Mouse (Mus musculus): ENCODE results near the gene Polrmt. TPM values are rescaled to one million over a fixed set of nuclear protein-coding genes. Genes with fewer than 3 reads are reported as not detected.

Gene Polrmt
- polyA plus RNA-seq, 1 experiment from 2014 or later: 48.3 TPM

DNA sequence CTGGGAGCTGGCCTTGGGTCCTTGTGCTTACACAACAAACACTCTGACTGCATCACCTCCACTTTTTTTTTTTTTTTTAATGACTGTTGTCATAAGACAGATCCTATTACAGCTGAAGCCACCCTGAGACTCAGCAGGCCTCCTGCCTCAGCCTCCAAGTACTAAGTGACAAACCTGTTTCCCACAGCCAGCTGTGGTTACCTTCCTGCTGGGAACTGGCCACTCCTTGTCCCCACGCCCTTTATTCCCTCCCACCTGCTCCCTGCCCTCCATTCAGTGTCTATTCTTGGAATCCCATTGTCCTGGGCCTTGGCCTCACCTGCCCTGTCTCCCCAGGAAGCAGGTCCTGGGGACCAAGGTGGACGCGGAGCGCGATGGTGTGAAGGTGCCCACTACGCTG lies 58.9 kb downstream of the Polrmt start:
- Histone ChIP-seq H3K9ac (no peak overlapping the region), H3K27me3 (replicated peaks) (no peaks in the 10 kb centered on the region), H3K4me2 (no peak overlapping the region), H3K9me3 (no peaks in the 10 kb centered on the region), H3K4me3 (no peak overlapping the region), H3K4me1 (peaks cover 19% of the 10 kb centered on the region), H3K36me3 (replicated peaks) (peaks cover 15% of the 10 kb centered on the region; the same call in 1 of the 2 replicates), H3K27ac (no peak overlapping the region)
- WGBS: 94% methylated on average over 6 of the region's 6 CpGs
- ATAC-seq (replicated peaks): no peak

DNA sequence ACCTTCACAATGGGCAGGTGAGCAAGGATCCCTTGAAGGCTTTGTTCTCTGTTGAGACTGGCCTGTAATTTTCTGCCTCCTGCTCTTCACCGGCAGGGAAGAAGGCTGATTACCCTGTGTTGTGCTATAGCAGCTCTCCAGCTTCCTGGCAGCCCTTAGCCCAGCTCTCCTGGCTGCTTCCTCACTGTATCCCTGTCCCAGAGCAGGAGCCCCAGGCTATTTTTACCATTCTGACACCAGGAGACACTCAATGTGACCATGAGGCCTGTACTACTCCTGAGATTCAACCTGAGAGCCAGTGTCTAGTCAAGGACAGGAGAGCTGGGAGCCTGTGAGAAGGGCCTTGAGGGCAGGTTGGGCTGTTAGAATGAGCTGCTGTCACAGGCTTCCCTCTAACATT lies 59.7 kb downstream of the Polrmt start:
- Histone ChIP-seq H3K4me2 (no peak overlapping the region), H3K9ac (no peak overlapping the region), H3K4me1 (peaks cover 19% of the 10 kb centered on the region), H3K9me3 (no peaks in the 10 kb centered on the region), H3K4me3 (no peak overlapping the region), H3K27me3 (replicated peaks) (no peaks in the 10 kb centered on the region), H3K36me3 (replicated peaks) (peaks cover 15% of the 10 kb centered on the region; the same call in 1 of the 2 replicates), H3K27ac (no peak overlapping the region)
- ATAC-seq (replicated peaks): no peak
- WGBS: 95% methylated on average over 1 of the region's 1 CpGs

DNA sequence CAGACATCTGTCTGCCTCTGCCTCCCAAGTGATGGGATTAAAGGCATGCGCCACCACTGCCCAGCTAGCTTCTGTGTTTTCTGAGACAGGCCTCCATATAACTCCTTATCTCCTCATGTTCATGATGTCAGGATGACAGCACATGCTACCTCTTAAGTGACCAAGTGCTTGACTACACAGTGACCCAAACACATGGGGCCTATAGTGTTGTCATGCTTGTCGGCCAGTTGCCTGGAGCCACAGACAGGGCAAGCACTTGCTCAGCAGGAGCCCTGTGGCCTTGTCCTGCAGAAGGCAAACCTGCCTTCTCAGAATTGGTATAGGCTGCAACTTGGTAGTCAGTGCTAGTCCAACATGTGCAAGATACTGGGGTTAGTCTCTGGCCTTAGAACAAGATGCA lies 60.2 kb downstream of the Polrmt start:
- peaks cover 15% of the 10 kb centered on the region; the same call in 1 of the 2 replicates for H3K36me3 ChIP-seq (replicated peaks)
- H3K4me2 ChIP-seq: no peak overlapping the region
- H3K27me3 ChIP-seq (replicated peaks): no peaks in the 10 kb centered on the region
- H3K9ac ChIP-seq: no peak overlapping the region
- no peaks in the 10 kb centered on the region for H3K9me3 ChIP-seq
- no peak overlapping the region for H3K27ac ChIP-seq
- 91% methylated on average over 2 of the region's 2 CpGs for WGBS
- ATAC-seq (replicated peaks): no peak
- H3K4me1 ChIP-seq: peaks cover 21% of the 10 kb centered on the region
- H3K4me3 ChIP-seq: no peak overlapping the region

Other genes with a start within 250 kb of the Polrmt start
- gene Plpp2, start 212.8 kb downstream of the Polrmt start, polyA plus RNA-seq (2015; fragmentation: Nextera tagmentation; extraction: Ambion mirVana): 16.9 and 19.7 TPM in 2 replicates
- 70.4 and 72.5 TPM in 2 replicates for gene Mier2, start 191.4 kb downstream of the Polrmt start, polyA plus RNA-seq (2015; fragmentation: Nextera tagmentation; extraction: Ambion mirVana)
- gene Theg, start 159.2 kb downstream of the Polrmt start, polyA plus RNA-seq (2015; fragmentation: Nextera tagmentation; extraction: Ambion mirVana): not detected in 2 replicates
- gene C2cd4c, start 132.6 kb downstream of the Polrmt start, polyA plus RNA-seq (2015; fragmentation: Nextera tagmentation; extraction: Ambion mirVana): 0.49 and 0.95 TPM in 2 replicates
- gene Shc2, start 108.7 kb downstream of the Polrmt start, polyA plus RNA-seq (2015; fragmentation: Nextera tagmentation; extraction: Ambion mirVana): 27.9 and 30.1 TPM in 2 replicates
- gene Odf3l2, start 100.8 kb downstream of the Polrmt start, polyA plus RNA-seq (2015; fragmentation: Nextera tagmentation; extraction: Ambion mirVana): 0.41 and 0.44 TPM in 2 replicates
- gene Madcam1, start 82.0 kb downstream of the Polrmt start, polyA plus RNA-seq (2015; fragmentation: Nextera tagmentation; extraction: Ambion mirVana): 0.79 and 1.1 TPM in 2 replicates
- gene Tpgs1, start 77.2 kb downstream of the Polrmt start, polyA plus RNA-seq (2015; fragmentation: Nextera tagmentation; extraction: Ambion mirVana): 99.8 and 105 TPM in 2 replicates
- gene Cdc34, start 64.4 kb downstream of the Polrmt start, polyA plus RNA-seq (2015; fragmentation: Nextera tagmentation; extraction: Ambion mirVana): 88.8 and 91.6 TPM in 2 replicates
- gene Gzmm, start 57.6 kb downstream of the Polrmt start, polyA plus RNA-seq (2015; fragmentation: Nextera tagmentation; extraction: Ambion mirVana): 1.7 and 2.2 TPM in 2 replicates
- 819 and 876 TPM in 2 replicates for gene Bsg, start 42.1 kb downstream of the Polrmt start, polyA plus RNA-seq (2015; fragmentation: Nextera tagmentation; extraction: Ambion mirVana)
- gene Hcn2, start 29.9 kb downstream of the Polrmt start, polyA plus RNA-seq (2015; fragmentation: Nextera tagmentation; extraction: Ambion mirVana): 1.3 and 1.7 TPM in 2 replicates
- 1.4 and 1.6 TPM in 2 replicates for gene Fgf22, start 8.5 kb upstream of the Polrmt start, polyA plus RNA-seq (2015; fragmentation: Nextera tagmentation; extraction: Ambion mirVana)
- 109 and 117 TPM in 2 replicates for gene Rnf126, start 20.4 kb upstream of the Polrmt start, polyA plus RNA-seq (2015; fragmentation: Nextera tagmentation; extraction: Ambion mirVana)
- gene Fstl3, start 30.7 kb upstream of the Polrmt start, polyA plus RNA-seq (2015; fragmentation: Nextera tagmentation; extraction: Ambion mirVana): 1.9 and 2.0 TPM in 2 replicates
- 0.17 TPM in 1 of 2 replicates, not detected in the other for gene Prss57, start 44.4 kb upstream of the Polrmt start, polyA plus RNA-seq (2015; fragmentation: Nextera tagmentation; extraction: Ambion mirVana)
- gene Palm, start 47.0 kb upstream of the Polrmt start, polyA plus RNA-seq (2015; fragmentation: Nextera tagmentation; extraction: Ambion mirVana): 337 and 348 TPM in 2 replicates
- gene Misp, start 74.4 kb upstream of the Polrmt start, polyA plus RNA-seq (2015; fragmentation: Nextera tagmentation; extraction: Ambion mirVana): 0.23 and 0.85 TPM in 2 replicates
- 72.7 and 79.4 TPM in 2 replicates for gene Ptbp1, start 107.8 kb upstream of the Polrmt start, polyA plus RNA-seq (2015; fragmentation: Nextera tagmentation; extraction: Ambion mirVana)
- gene Prtn3, start 127.9 kb upstream of the Polrmt start, polyA plus RNA-seq (2015; fragmentation: Nextera tagmentation; extraction: Ambion mirVana): 12.2 and 13.3 TPM in 2 replicates
- gene Plppr3, start 128.1 kb upstream of the Polrmt start, polyA plus RNA-seq (2015; fragmentation: Nextera tagmentation; extraction: Ambion mirVana): 496 and 503 TPM in 2 replicates
- gene Elane, start 139.7 kb upstream of the Polrmt start, polyA plus RNA-seq (2015; fragmentation: Nextera tagmentation; extraction: Ambion mirVana): 1.2 TPM in 1 of 2 replicates, not detected in the other
- gene Cfd, start 144.3 kb upstream of the Polrmt start, polyA plus RNA-seq (2015; fragmentation: Nextera tagmentation; extraction: Ambion mirVana): not detected in 2 replicates
- 64.5 and 66.5 TPM in 2 replicates for gene Med16, start 162.3 kb upstream of the Polrmt start, polyA plus RNA-seq (2015; fragmentation: Nextera tagmentation; extraction: Ambion mirVana)
- gene Gm26602, start 164.3 kb upstream of the Polrmt start, polyA plus RNA-seq (2015; fragmentation: Nextera tagmentation; extraction: Ambion mirVana): not detected in 2 replicates
- gene Kiss1r, start 170.4 kb upstream of the Polrmt start, polyA plus RNA-seq (2015; fragmentation: Nextera tagmentation; extraction: Ambion mirVana): 3.1 and 3.3 TPM in 2 replicates
- 292 and 296 TPM in 2 replicates for gene R3hdm4, start 174.6 kb upstream of the Polrmt start, polyA plus RNA-seq (2015; fragmentation: Nextera tagmentation; extraction: Ambion mirVana)
- 2.9 and 4.7 TPM in 2 replicates for gene Arid3a, start 180.5 kb upstream of the Polrmt start, polyA plus RNA-seq (2015; fragmentation: Nextera tagmentation; extraction: Ambion mirVana)
- 87.3 and 87.5 TPM in 2 replicates for gene Wdr18, start 213.6 kb upstream of the Polrmt start, polyA plus RNA-seq (2015; fragmentation: Nextera tagmentation; extraction: Ambion mirVana)
- gene Grin3b, start 224.1 kb upstream of the Polrmt start, polyA plus RNA-seq (2015; fragmentation: Nextera tagmentation; extraction: Ambion mirVana): 0.34 and 0.66 TPM in 2 replicates
- 24.3 and 28.3 TPM in 2 replicates for gene Tmem259, start 237.7 kb upstream of the Polrmt start, polyA plus RNA-seq (2015; fragmentation: Nextera tagmentation; extraction: Ambion mirVana)
- 28.6 and 34.4 TPM in 2 replicates for gene Cnn2, start 242.0 kb upstream of the Polrmt start, polyA plus RNA-seq (2015; fragmentation: Nextera tagmentation; extraction: Ambion mirVana)
- gene Abca7, start 249.9 kb upstream of the Polrmt start, polyA plus RNA-seq (2015; fragmentation: Nextera tagmentation; extraction: Ambion mirVana): 4.4 and 4.8 TPM in 2 replicates

Measured in midbrain, embryonic 15.5 days (tissue).